Mouse (Mus musculus) kidney, embryonic 14.5 days (tissue): ENCODE measurements around the gene Gm10382. TPM values are rescaled to one million over a fixed set of nuclear protein-coding genes. Genes with fewer than 3 reads are reported as not detected.

Experiments
- ATAC-seq: fragments of 200-750 bp; cut with Nextera tagmentation; 2 replicates; pipeline ENCODE4 v1.8.0; 2017; ENCODE audit warnings: moderate number of reproducible peaks, mild to moderate bottlenecking, moderate TSS enrichment, moderate library complexity; ENCODE audit not compliant: low FRiP score, low TSS enrichment
- H3K27ac ChIP-seq: fragments of 300-500 bp; sonication (generic); 2 replicates; pipeline ENCODE4 v1.5.1; 2014; ENCODE audit warnings: low read depth, mild to moderate bottlenecking, low read length, moderate library complexity, mixed read lengths
- H3K27me3 ChIP-seq: fragments of 300-500 bp; sonication (generic); 2 replicates; pipeline ENCODE4 v1.6.1; 2014; ENCODE audit warnings: mild to moderate bottlenecking, low read length; ENCODE audit not compliant: control insufficient read depth, insufficient read depth
- H3K36me3 ChIP-seq: fragments of 300-500 bp; sonication (generic); 2 replicates; pipeline ENCODE4 v1.6.1; 2014; ENCODE audit warnings: low read length, mixed read lengths; ENCODE audit not compliant: control insufficient read depth, insufficient read depth
- H3K4me1 ChIP-seq: fragments of 300-500 bp; sonication (generic); 2 replicates; pipeline ENCODE4 v1.6.1; 2014; ENCODE audit warnings: low read length, mixed read lengths; ENCODE audit not compliant: control insufficient read depth, insufficient read depth
- H3K4me2 ChIP-seq: fragments of 300-500 bp; sonication (generic); replicated peaks from 2 replicates; pipeline ENCODE4 v1.6.1; 2014; ENCODE audit warnings: low read depth, mild to moderate bottlenecking, low read length
- H3K4me3 ChIP-seq: fragments of 300-500 bp; sonication (generic); 2 replicates; pipeline ENCODE4 v1.5.1; 2014; ENCODE audit warnings: mild to moderate bottlenecking, low read length
- H3K9ac ChIP-seq: fragments of 300-500 bp; sonication (generic); 2 replicates; pipeline ENCODE4 v1.6.1; 2014; ENCODE audit warnings: low read depth, mild to moderate bottlenecking, low read length, moderate library complexity
- H3K9me3 ChIP-seq: fragments of 300-500 bp; sonication (generic); 2 replicates; pipeline ENCODE4 v1.6.1; 2016; ENCODE audit warnings: low read length; ENCODE audit not compliant: control insufficient read depth
- WGBS: fragments of 180-500 bp; shearing (Covaris S2); extraction: QIAGEN DNeasy Blood & Tissue Kit; methylation state at CpG from one replicate; pipeline ENCODE4 v1.1.7; 2014; 5-methylcytosine and 5-hydroxymethylcytosine counted together
- polyA plus RNA-seq: library from polyadenylated mRNA; unstranded; fragments of >200 nt; fragmentation: Nextera tagmentation; extraction: Ambion mirVana; gene quantifications from 2 replicates; pipeline ENCODE4 v1.2.1, GENCODE M21; 2014

Gene Gm10382
- polyA plus RNA-seq, 1 experiment from 2014 or later, result 0.41 TPM

GRCm38 (mm10) chr5:125363894-125364293 lies 25.2 kb upstream of the Gm10382 start:
- no peak overlapping the region for H3K27ac ChIP-seq
- no peaks in the 10 kb centered on the region for H3K4me1 ChIP-seq
- H3K4me2 ChIP-seq, result no peak overlapping the region
- no peaks in the 10 kb centered on the region for H3K27me3 ChIP-seq
- H3K9ac ChIP-seq, result no peak overlapping the region
- no peak overlapping the region for H3K4me3 ChIP-seq
- 71% methylated on average over 7 of the region's 7 CpGs for WGBS
- no peaks in the 10 kb centered on the region for H3K9me3 ChIP-seq
- no peaks in the 10 kb centered on the region for H3K36me3 ChIP-seq
- ATAC-seq, result no peak

DNA sequence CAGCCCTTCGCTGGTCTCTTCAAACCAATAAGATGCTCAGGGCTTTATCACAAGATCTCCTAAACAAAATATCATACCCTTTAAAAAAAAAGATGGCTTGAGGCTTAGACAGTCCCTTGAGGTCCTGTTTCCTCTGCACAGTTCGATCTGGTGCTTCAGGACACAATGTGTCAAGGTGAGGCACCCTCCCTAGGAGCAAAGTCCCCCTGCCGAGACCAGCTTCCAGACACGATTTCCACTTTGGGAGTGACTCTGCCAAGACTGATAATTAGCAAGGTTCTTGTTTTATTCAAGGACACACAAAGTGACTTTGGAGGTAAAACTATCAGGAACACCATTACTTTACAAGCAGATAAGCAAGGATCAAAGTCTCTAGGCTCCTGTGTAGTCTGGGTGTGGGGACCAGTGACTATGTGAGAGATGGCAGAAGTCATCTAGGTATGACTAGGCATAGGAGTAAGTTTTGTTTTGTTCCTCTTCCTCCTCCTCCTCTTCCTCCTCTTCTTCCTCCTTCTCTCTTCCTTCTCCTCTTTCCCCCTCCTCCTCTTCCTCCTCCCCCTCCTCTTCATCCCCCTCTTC lies 24.2 kb upstream of the Gm10382 start:
- Histone ChIP-seq H3K4me2 (no peak overlapping the region), H3K36me3 (no peaks in the 10 kb centered on the region), H3K27me3 (no peaks in the 10 kb centered on the region), H3K4me1 (no peaks in the 10 kb centered on the region), H3K4me3 (no peak overlapping the region), H3K27ac (no peak overlapping the region), H3K9me3 (no peaks in the 10 kb centered on the region), H3K9ac (no peak overlapping the region)
- 81% methylated on average over 4 of the region's 4 CpGs for WGBS
- ATAC-seq, result no peak

- no peak overlapping the region for H3K4me3 ChIP-seq
- no peak overlapping the region for H3K9ac ChIP-seq
- no peaks in the 10 kb centered on the region for H3K27me3 ChIP-seq
- H3K36me3 ChIP-seq, result no peaks in the 10 kb centered on the region
- 75% methylated on average over 5 of the region's 5 CpGs for WGBS
- ATAC-seq, result 0 out of 2 replicates have a peak, but pooled peaks have one; percentile 3
- no peaks in the 10 kb centered on the region for H3K4me1 ChIP-seq
- no peak overlapping the region for H3K4me2 ChIP-seq
- H3K27ac ChIP-seq, result no peak overlapping the region
- H3K9me3 ChIP-seq, result no peaks in the 10 kb centered on the region
Measured at GRCm38 (mm10) chr5:125368156-125368555, 21.0 kb upstream of the Gm10382 start.

GRCm38 (mm10) chr5:125368568-125368967 lies 20.6 kb upstream of the Gm10382 start:
- H3K4me3 ChIP-seq, result no peak overlapping the region
- no peaks in the 10 kb centered on the region for H3K9me3 ChIP-seq
- H3K27ac ChIP-seq, result no peak overlapping the region
- H3K4me1 ChIP-seq, result no peaks in the 10 kb centered on the region
- no peaks in the 10 kb centered on the region for H3K27me3 ChIP-seq
- H3K4me2 ChIP-seq, result no peak overlapping the region
- no peak overlapping the region for H3K9ac ChIP-seq
- peak; percentile 65 for ATAC-seq
- 2% methylated on average over 4 of the region's 4 CpGs for WGBS
- no peaks in the 10 kb centered on the region for H3K36me3 ChIP-seq

GRCm38 (mm10) chr5:125370950-125371693 lies 18.0 kb upstream of the Gm10382 start:
- WGBS, result 73% methylated on average over 7 of the region's 7 CpGs
- ATAC-seq, result no peak
- no peaks in the 10 kb centered on the region for H3K36me3 ChIP-seq
- 0 out of 2 replicates have a peak, but pooled peaks cover 4% of the 10 kb centered on the region for H3K9me3 ChIP-seq
- H3K27me3 ChIP-seq, result no peaks in the 10 kb centered on the region
- no peaks in the 10 kb centered on the region for H3K4me1 ChIP-seq
- H3K9ac ChIP-seq, result no peak overlapping the region
- H3K4me2 ChIP-seq, result no peak overlapping the region
- no peak overlapping the region for H3K4me3 ChIP-seq
- H3K27ac ChIP-seq, result no peak overlapping the region

DNA sequence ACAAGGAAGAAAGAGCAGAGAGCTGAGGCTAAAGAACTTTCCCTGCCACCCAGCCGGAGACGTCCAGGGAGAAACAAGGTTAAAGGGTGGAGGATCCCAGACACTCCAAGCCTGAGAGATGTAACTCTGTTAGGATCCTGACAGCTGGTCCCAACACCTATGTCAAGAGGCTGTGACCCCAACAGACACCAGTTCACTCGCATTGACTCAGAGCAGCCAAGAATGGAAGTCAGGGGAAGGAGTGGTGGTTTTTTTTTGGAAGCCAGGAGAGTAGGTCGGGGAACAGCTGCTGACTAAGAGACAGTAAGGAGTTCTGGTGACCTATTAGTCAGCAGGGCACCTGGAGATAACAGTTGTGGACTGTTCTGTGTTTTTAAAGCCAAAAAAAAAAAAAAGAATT lies 17.1 kb upstream of the Gm10382 start:
- no peak overlapping the region for H3K4me3 ChIP-seq
- ATAC-seq, result no peak

GRCm38 (mm10) chr5:125375871-125376270 lies 13.3 kb upstream of the Gm10382 start:
- Histone ChIP-seq H3K4me2 (no peak overlapping the region), H3K36me3 (no peaks in the 10 kb centered on the region), H3K4me3 (no peak overlapping the region), H3K27ac (no peak overlapping the region), H3K9ac (no peak overlapping the region), H3K27me3 (no peaks in the 10 kb centered on the region), H3K4me1 (no peaks in the 10 kb centered on the region), H3K9me3 (0 out of 2 replicates have a peak, but pooled peaks cover 4% of the 10 kb centered on the region)
- no peak for ATAC-seq
- WGBS, result 90% methylated on average over 2 of the region's 2 CpGs

More for the DNA sequence above, 17.1 kb upstream of the Gm10382 start:
- H3K4me1 ChIP-seq, result no peaks in the 10 kb centered on the region
- 0 out of 2 replicates have a peak, but pooled peaks cover 4% of the 10 kb centered on the region for H3K9me3 ChIP-seq
- H3K36me3 ChIP-seq, result no peaks in the 10 kb centered on the region
- H3K9ac ChIP-seq, result no peak overlapping the region
- no peaks in the 10 kb centered on the region for H3K27me3 ChIP-seq
- 80% methylated on average over 4 of the region's 4 CpGs for WGBS
- H3K27ac ChIP-seq, result no peak overlapping the region
- H3K4me2 ChIP-seq, result no peak overlapping the region

- Histone ChIP-seq H3K27me3 (no peaks in the 10 kb centered on the region), H3K36me3 (no peaks in the 10 kb centered on the region), H3K4me1 (no peaks in the 10 kb centered on the region), H3K4me3 (no peak overlapping the region), H3K27ac (no peak overlapping the region), H3K4me2 (no peak overlapping the region), H3K9ac (no peak overlapping the region), H3K9me3 (0 out of 2 replicates have a peak, but pooled peaks cover 4% of the 10 kb centered on the region)
- 71% methylated on average over 7 of the region's 7 CpGs for WGBS
- no peak for ATAC-seq
Measured at GRCm38 (mm10) chr5:125377214-125377613, 11.9 kb upstream of the Gm10382 start.

GRCm38 (mm10) chr5:125378919-125379318 lies 10.2 kb upstream of the Gm10382 start:
- Histone ChIP-seq H3K4me3 (no peak overlapping the region), H3K4me1 (no peaks in the 10 kb centered on the region), H3K27ac (no peak overlapping the region), H3K27me3 (no peaks in the 10 kb centered on the region), H3K9me3 (0 out of 2 replicates have a peak, but pooled peaks cover 4% of the 10 kb centered on the region), H3K9ac (no peak overlapping the region), H3K36me3 (peaks cover 6% of the 10 kb centered on the region; the same call in 1 of the 2 replicates), H3K4me2 (no peak overlapping the region)
- WGBS, result 78% methylated on average over 5 of the region's 5 CpGs
- ATAC-seq, result no peak
